Mouse (Mus musculus): Measurements from ENCODE around the gene Atpaf2. TPM values are rescaled to one million over a fixed set of nuclear protein-coding genes. Genes with fewer than 3 reads are reported as not detected.
"Not testable (repeated sequence)": the region's sequence is repeated elsewhere in the genome, so short reads cannot be mapped to it uniquely, and the experiment has no call there.

The Atpaf2 gene
- polyA plus RNA-seq, 1 experiment from 2014 or later, result 22.6 TPM

- Histone ChIP-seq H3K27ac (ENCODE audit: low read depth) (no peak overlapping the region), H3K36me3 (replicated peaks; ENCODE audit: insufficient read depth, low read length) (peaks cover 40% of the 10 kb centered on the region), H3K4me3 (ENCODE audit: low read depth, low read length) (no peak overlapping the region), H3K27me3 (ENCODE audit: insufficient read depth, low read length) (no peaks in the 10 kb centered on the region), H3K9me3 (ENCODE audit: low read length) (no peaks in the 10 kb centered on the region), H3K4me2 (ENCODE audit: low read depth, low read length) (no peak overlapping the region), H3K4me1 (ENCODE audit: insufficient read depth) (no peaks in the 10 kb centered on the region), H3K9ac (replicated peaks) (no peak overlapping the region)
- no peak for DNase-seq
- 77% methylated on average over 6 of the region's 6 CpGs for WGBS (ENCODE audit: insufficient replicate concordance)
- no peak for ATAC-seq
- TF ChIP-seq CTCF (IDR thresholded peaks at IDR 0.05; ENCODE audit: low read depth) (no peak), EP300 (IDR thresholded peaks at IDR 0.05; ENCODE audit: low read depth) (no peak)
Observed at GRCm38 (mm10) chr11:60442896-60443295, 24.6 kb upstream of the Atpaf2 start.

GRCm38 (mm10) chr11:60440176-60440575 is 21.9 kb upstream of the Atpaf2 start:
- no peak for DNase-seq
- H3K4me1 ChIP-seq (ENCODE audit: insufficient read depth), result no peaks in the 10 kb centered on the region
- H3K27me3 ChIP-seq (ENCODE audit: insufficient read depth, low read length), result no peaks in the 10 kb centered on the region
- no peak for ATAC-seq
- H3K9ac ChIP-seq (replicated peaks), result no peak overlapping the region
- no peak overlapping the region for H3K4me3 ChIP-seq (ENCODE audit: low read depth, low read length)
- no peak overlapping the region for H3K27ac ChIP-seq (ENCODE audit: low read depth)
- TF ChIP-seq EP300 (IDR thresholded peaks at IDR 0.05; ENCODE audit: low read depth), result no peak
- TF ChIP-seq CTCF (IDR thresholded peaks at IDR 0.05; ENCODE audit: low read depth), result no peak
- H3K4me2 ChIP-seq (ENCODE audit: low read depth, low read length), result no peak overlapping the region
- 66% methylated on average over 7 of the region's 7 CpGs for WGBS (ENCODE audit: insufficient replicate concordance)
- H3K9me3 ChIP-seq (ENCODE audit: low read length), result no peaks in the 10 kb centered on the region
- H3K36me3 ChIP-seq (replicated peaks; ENCODE audit: insufficient read depth, low read length), result peaks cover 58% of the 10 kb centered on the region

GRCm38 (mm10) chr11:60439621-60440020 is 21.4 kb upstream of the Atpaf2 start:
- not testable (repeated sequence) for H3K27me3 ChIP-seq (ENCODE audit: insufficient read depth, low read length); H3K4me2 ChIP-seq (ENCODE audit: low read depth, low read length); ATAC-seq; H3K9ac ChIP-seq (replicated peaks); H3K4me1 ChIP-seq (ENCODE audit: insufficient read depth); H3K4me3 ChIP-seq (ENCODE audit: low read depth, low read length); H3K9me3 ChIP-seq (ENCODE audit: low read length); DNase-seq; H3K27ac ChIP-seq (ENCODE audit: low read depth)
- WGBS (ENCODE audit: insufficient replicate concordance), result 60% methylated on average over 1 of the region's 1 CpGs
- peaks cover 57% of the 10 kb centered on the region for H3K36me3 ChIP-seq (replicated peaks; ENCODE audit: insufficient read depth, low read length)

GRCm38 (mm10) chr11:60436618-60437017 is 18.4 kb upstream of the Atpaf2 start:
- TF ChIP-seq CTCF (IDR thresholded peaks at IDR 0.05; ENCODE audit: low read depth) (no peak), EP300 (IDR thresholded peaks at IDR 0.05; ENCODE audit: low read depth) (no peak)
- Histone ChIP-seq H3K27ac (ENCODE audit: low read depth) (no peak overlapping the region), H3K27me3 (ENCODE audit: insufficient read depth, low read length) (no peaks in the 10 kb centered on the region), H3K9ac (replicated peaks) (no peak overlapping the region), H3K4me2 (ENCODE audit: low read depth, low read length) (no peak overlapping the region), H3K4me3 (ENCODE audit: low read depth, low read length) (no peak overlapping the region), H3K9me3 (ENCODE audit: low read length) (no peaks in the 10 kb centered on the region), H3K36me3 (replicated peaks; ENCODE audit: insufficient read depth, low read length) (peaks cover 56% of the 10 kb centered on the region), H3K4me1 (ENCODE audit: insufficient read depth) (no peaks in the 10 kb centered on the region)
- DNase-seq, result no peak
- peak; percentile 29; the same call in 1 of the 2 replicates for ATAC-seq
- WGBS (ENCODE audit: insufficient replicate concordance), result 69% methylated on average over 3 of the region's 3 CpGs

GRCm38 (mm10) chr11:60435133-60435532 is 16.9 kb upstream of the Atpaf2 start:
- ATAC-seq, result no peak

GRCm38 (mm10) chr11:60433501-60433900 is 15.2 kb upstream of the Atpaf2 start:
- TF ChIP-seq CTCF (IDR thresholded peaks at IDR 0.05; ENCODE audit: low read depth), result no peak
- TF ChIP-seq EP300 (IDR thresholded peaks at IDR 0.05; ENCODE audit: low read depth), result no peak
- no peak for DNase-seq
- no peak overlapping the region for H3K4me3 ChIP-seq (ENCODE audit: low read depth, low read length)
- H3K9me3 ChIP-seq (ENCODE audit: low read length), result no peaks in the 10 kb centered on the region
- H3K4me1 ChIP-seq (ENCODE audit: insufficient read depth), result no peaks in the 10 kb centered on the region
- H3K27ac ChIP-seq (ENCODE audit: low read depth), result no peak overlapping the region
- no peak overlapping the region for H3K9ac ChIP-seq (replicated peaks)
- H3K4me2 ChIP-seq (ENCODE audit: low read depth, low read length), result no peak overlapping the region
- peaks cover 50% of the 10 kb centered on the region for H3K36me3 ChIP-seq (replicated peaks; ENCODE audit: insufficient read depth, low read length)
- ATAC-seq, result no peak
- no peaks in the 10 kb centered on the region for H3K27me3 ChIP-seq (ENCODE audit: insufficient read depth, low read length)

More at GRCm38 (mm10) chr11:60435133-60435532, 16.9 kb upstream of the Atpaf2 start:
- Histone ChIP-seq H3K4me2 (ENCODE audit: low read depth, low read length) (no peak overlapping the region), H3K27me3 (ENCODE audit: insufficient read depth, low read length) (no peaks in the 10 kb centered on the region), H3K27ac (ENCODE audit: low read depth) (no peak overlapping the region), H3K36me3 (replicated peaks; ENCODE audit: insufficient read depth, low read length) (peaks cover 54% of the 10 kb centered on the region), H3K4me3 (ENCODE audit: low read depth, low read length) (no peak overlapping the region), H3K9me3 (ENCODE audit: low read length) (no peaks in the 10 kb centered on the region), H3K4me1 (ENCODE audit: insufficient read depth) (no peaks in the 10 kb centered on the region), H3K9ac (replicated peaks) (no peak overlapping the region)
- no peak for DNase-seq
- 71% methylated on average over 1 of the region's 1 CpGs for WGBS (ENCODE audit: insufficient replicate concordance)
- TF ChIP-seq EP300 (IDR thresholded peaks at IDR 0.05; ENCODE audit: low read depth), result no peak
- no peak for TF ChIP-seq CTCF (IDR thresholded peaks at IDR 0.05; ENCODE audit: low read depth)

- ATAC-seq (no peak), DNase-seq (no peak)
- Histone ChIP-seq H3K9me3 (ENCODE audit: low read length) (no peaks in the 10 kb centered on the region), H3K4me1 (ENCODE audit: insufficient read depth) (no peaks in the 10 kb centered on the region), H3K4me2 (ENCODE audit: low read depth, low read length) (no peak overlapping the region), H3K4me3 (ENCODE audit: low read depth, low read length) (no peak overlapping the region), H3K27me3 (ENCODE audit: insufficient read depth, low read length) (no peaks in the 10 kb centered on the region), H3K27ac (ENCODE audit: low read depth) (no peak overlapping the region), H3K36me3 (replicated peaks; ENCODE audit: insufficient read depth, low read length) (peaks cover 14% of the 10 kb centered on the region; the same call in 1 of the 2 replicates), H3K9ac (replicated peaks) (no peak overlapping the region)
- WGBS (ENCODE audit: insufficient replicate concordance), result 65% methylated on average over 3 of the region's 3 CpGs
- TF ChIP-seq CTCF (IDR thresholded peaks at IDR 0.05; ENCODE audit: low read depth) (no peak), EP300 (IDR thresholded peaks at IDR 0.05; ENCODE audit: low read depth) (no peak)
Observed at GRCm38 (mm10) chr11:60427628-60428027, 9.4 kb upstream of the Atpaf2 start.
